Mouse (Mus musculus): Measurements from ENCODE around the gene Btrc. TPM values are rescaled to one million over a fixed set of nuclear protein-coding genes. Genes with fewer than 3 reads are reported as not detected.

Btrc gene
- polyA plus RNA-seq, 1 experiment from 2014 or later, result 48.1 TPM

GRCm38 (mm10) chr19:45516264-45516663 is 152.7 kb downstream of the Btrc start:
- H3K4me3 ChIP-seq (ENCODE audit: low read depth, low read length), result no peak overlapping the region
- no peak overlapping the region for H3K4me2 ChIP-seq (ENCODE audit: low read length)
- H3K27me3 ChIP-seq (replicated peaks; ENCODE audit: control insufficient read depth, insufficient read depth, low read length), result no peaks in the 10 kb centered on the region
- DNase-seq (ENCODE audit: low spot score) (no peak), ATAC-seq (no peak)
- 96% methylated on average over 12 of the region's 12 CpGs for WGBS
- H3K36me3 ChIP-seq (ENCODE audit: control insufficient read depth, insufficient read depth, low read length), result peaks cover 72% of the 10 kb centered on the region
- H3K27ac ChIP-seq (ENCODE audit: low read depth, low read length), result no peak overlapping the region
- no peak overlapping the region for H3K9ac ChIP-seq (ENCODE audit: low read length)
- H3K4me1 ChIP-seq (ENCODE audit: control insufficient read depth, insufficient read depth, low read length), result no peaks in the 10 kb centered on the region
- no peaks in the 10 kb centered on the region for H3K9me3 ChIP-seq (replicated peaks; ENCODE audit: control insufficient read depth, low read length)

- no peak overlapping the region for H3K27ac ChIP-seq (ENCODE audit: low read depth, low read length)
- no peaks in the 10 kb centered on the region for H3K4me1 ChIP-seq (ENCODE audit: control insufficient read depth, insufficient read depth, low read length)
- no peak overlapping the region for H3K9ac ChIP-seq (ENCODE audit: low read length)
- H3K4me2 ChIP-seq (ENCODE audit: low read length), result no peak overlapping the region
- no peaks in the 10 kb centered on the region for H3K27me3 ChIP-seq (replicated peaks; ENCODE audit: control insufficient read depth, insufficient read depth, low read length)
- no peak overlapping the region for H3K4me3 ChIP-seq (ENCODE audit: low read depth, low read length)
- 86% methylated on average over 7 of the region's 7 CpGs for WGBS
- peaks cover 51% of the 10 kb centered on the region for H3K36me3 ChIP-seq (ENCODE audit: control insufficient read depth, insufficient read depth, low read length)
- DNase-seq (ENCODE audit: low spot score), result no peak
- H3K9me3 ChIP-seq (replicated peaks; ENCODE audit: control insufficient read depth, low read length), result no peaks in the 10 kb centered on the region
- no peak for ATAC-seq
These were observed 163.8 kb downstream of the Btrc start for GRCm38 (mm10) chr19:45527382-45527781.

DNA sequence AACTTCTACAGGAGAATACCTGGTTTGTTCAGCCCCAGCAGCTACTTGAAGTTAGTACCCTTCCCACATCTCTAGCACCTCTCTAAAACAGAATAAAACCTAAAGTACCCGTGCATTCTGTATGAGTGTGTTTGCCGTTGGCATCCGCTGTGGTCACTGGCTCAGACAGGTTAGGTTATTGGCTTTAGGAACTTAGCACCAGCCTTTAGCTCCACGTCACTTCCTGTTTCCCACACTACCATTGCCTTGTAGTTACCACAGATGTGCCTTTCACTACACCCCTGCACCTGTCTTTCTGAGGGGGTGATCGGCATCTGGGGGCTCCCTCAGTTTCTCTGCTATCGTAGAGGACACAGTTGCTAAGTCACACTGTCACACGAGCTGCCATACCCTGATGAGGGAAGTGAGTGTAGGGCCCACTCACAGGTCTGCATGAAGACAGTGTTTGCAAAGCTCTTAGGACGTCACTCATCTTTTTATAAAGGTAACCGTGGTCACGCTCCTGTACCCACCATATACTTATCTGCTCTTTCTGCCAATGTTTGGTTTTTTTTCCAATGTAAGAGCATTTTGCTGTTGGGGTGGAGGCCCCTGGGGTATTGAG is 164.5 kb downstream of the Btrc start:
- H3K9me3 ChIP-seq (replicated peaks; ENCODE audit: control insufficient read depth, low read length), result no peaks in the 10 kb centered on the region
- DNase-seq (ENCODE audit: low spot score), result no peak
- H3K27ac ChIP-seq (ENCODE audit: low read depth, low read length), result no peak overlapping the region
- 96% methylated on average over 10 of the region's 10 CpGs for WGBS
- no peaks in the 10 kb centered on the region for H3K27me3 ChIP-seq (replicated peaks; ENCODE audit: control insufficient read depth, insufficient read depth, low read length)
- H3K36me3 ChIP-seq (ENCODE audit: control insufficient read depth, insufficient read depth, low read length), result peaks cover 44% of the 10 kb centered on the region
- no peak overlapping the region for H3K4me3 ChIP-seq (ENCODE audit: low read depth, low read length)
- no peak for ATAC-seq
- no peak overlapping the region for H3K4me2 ChIP-seq (ENCODE audit: low read length)
- no peaks in the 10 kb centered on the region for H3K4me1 ChIP-seq (ENCODE audit: control insufficient read depth, insufficient read depth, low read length)
- no peak overlapping the region for H3K9ac ChIP-seq (ENCODE audit: low read length)

- ATAC-seq, result no peak
- WGBS, result 91% methylated on average over 5 of the region's 5 CpGs
- H3K4me2 ChIP-seq (ENCODE audit: low read length), result no peak overlapping the region
These were observed 165.8 kb downstream of the Btrc start for GRCm38 (mm10) chr19:45529294-45529693.

DNA sequence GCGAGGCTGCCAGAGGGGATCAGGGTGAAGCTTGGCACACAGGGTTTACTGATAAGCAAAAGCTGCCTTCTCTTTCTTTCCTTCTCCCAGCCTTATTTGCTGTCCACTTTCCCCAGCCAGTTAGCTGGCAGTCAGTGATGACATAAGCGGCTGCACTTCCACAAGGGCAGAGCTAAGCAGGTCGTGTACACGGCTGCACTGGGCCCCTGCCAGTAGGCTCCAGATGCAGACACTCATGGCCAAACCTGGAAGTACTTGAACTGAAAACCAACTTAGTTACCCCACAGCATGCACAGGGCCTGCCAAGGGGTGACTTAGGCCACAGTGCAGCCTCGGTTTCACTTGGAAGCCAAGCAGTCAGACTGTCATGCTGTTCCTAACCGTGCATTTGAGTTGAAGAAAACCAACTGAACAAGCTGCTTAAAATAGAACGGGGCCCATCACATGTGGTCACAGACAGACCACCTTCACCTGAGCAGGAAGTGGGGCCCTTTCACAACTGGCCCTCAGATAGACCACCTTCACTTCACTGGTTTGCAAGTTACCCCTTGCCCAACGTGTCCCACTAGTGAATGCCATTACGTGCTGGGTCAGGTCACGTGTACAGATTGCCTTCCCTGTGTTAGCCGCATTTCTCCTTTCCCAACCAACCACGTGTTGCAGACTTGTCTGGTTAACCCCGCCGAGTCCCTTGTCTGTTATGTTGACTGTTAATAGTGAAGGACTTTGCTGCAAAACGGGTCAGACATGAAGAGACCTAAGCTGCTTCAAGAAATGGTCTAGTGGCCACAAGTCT is 166.9 kb downstream of the Btrc start:
- H3K27me3 ChIP-seq (replicated peaks; ENCODE audit: control insufficient read depth, insufficient read depth, low read length), result no peaks in the 10 kb centered on the region
- whole genome bisulfite sequencing, result 89% methylated on average over 15 of the region's 15 CpGs
- H3K4me3 ChIP-seq (ENCODE audit: low read depth, low read length), result no peak overlapping the region
- DNase-seq (ENCODE audit: low spot score) (no peak), ATAC-seq (no peak)
- H3K36me3 ChIP-seq (ENCODE audit: control insufficient read depth, insufficient read depth, low read length), result peaks cover 39% of the 10 kb centered on the region
- H3K27ac ChIP-seq (ENCODE audit: low read depth, low read length), result no peak overlapping the region
- H3K9me3 ChIP-seq (replicated peaks; ENCODE audit: control insufficient read depth, low read length), result no peaks in the 10 kb centered on the region
- H3K9ac ChIP-seq (ENCODE audit: low read length), result no peak overlapping the region
- H3K4me2 ChIP-seq (ENCODE audit: low read length), result no peak overlapping the region
- H3K4me1 ChIP-seq (ENCODE audit: control insufficient read depth, insufficient read depth, low read length), result peaks cover 3% of the 10 kb centered on the region; the same call in 1 of the 2 replicates

More at GRCm38 (mm10) chr19:45529294-45529693, 165.8 kb downstream of the Btrc start:
- H3K36me3 ChIP-seq (ENCODE audit: control insufficient read depth, insufficient read depth, low read length), result peaks cover 39% of the 10 kb centered on the region
- H3K9ac ChIP-seq (ENCODE audit: low read length), result no peak overlapping the region
- no peak for DNase-seq (ENCODE audit: low spot score)
- no peaks in the 10 kb centered on the region for H3K27me3 ChIP-seq (replicated peaks; ENCODE audit: control insufficient read depth, insufficient read depth, low read length)
- H3K27ac ChIP-seq (ENCODE audit: low read depth, low read length), result no peak overlapping the region
- no peaks in the 10 kb centered on the region for H3K9me3 ChIP-seq (replicated peaks; ENCODE audit: control insufficient read depth, low read length)
- H3K4me3 ChIP-seq (ENCODE audit: low read depth, low read length), result no peak overlapping the region
- no peaks in the 10 kb centered on the region for H3K4me1 ChIP-seq (ENCODE audit: control insufficient read depth, insufficient read depth, low read length)

GRCm38 (mm10) chr19:45531554-45531953 is 168.0 kb downstream of the Btrc start:
- no peak for ATAC-seq
- Histone ChIP-seq H3K27me3 (replicated peaks; ENCODE audit: control insufficient read depth, insufficient read depth, low read length) (no peaks in the 10 kb centered on the region), H3K36me3 (ENCODE audit: control insufficient read depth, insufficient read depth, low read length) (peaks cover 39% of the 10 kb centered on the region), H3K4me1 (ENCODE audit: control insufficient read depth, insufficient read depth, low read length) (peaks cover 3% of the 10 kb centered on the region; the same call in 1 of the 2 replicates), H3K27ac (ENCODE audit: low read depth, low read length) (no peak overlapping the region), H3K9me3 (replicated peaks; ENCODE audit: control insufficient read depth, low read length) (no peaks in the 10 kb centered on the region), H3K4me2 (ENCODE audit: low read length) (no peak overlapping the region), H3K9ac (ENCODE audit: low read length) (no peak overlapping the region), H3K4me3 (ENCODE audit: low read depth, low read length) (no peak overlapping the region)
- DNase-seq (ENCODE audit: low spot score), result no peak
- 67% methylated on average over 6 of the region's 6 CpGs for WGBS

DNA sequence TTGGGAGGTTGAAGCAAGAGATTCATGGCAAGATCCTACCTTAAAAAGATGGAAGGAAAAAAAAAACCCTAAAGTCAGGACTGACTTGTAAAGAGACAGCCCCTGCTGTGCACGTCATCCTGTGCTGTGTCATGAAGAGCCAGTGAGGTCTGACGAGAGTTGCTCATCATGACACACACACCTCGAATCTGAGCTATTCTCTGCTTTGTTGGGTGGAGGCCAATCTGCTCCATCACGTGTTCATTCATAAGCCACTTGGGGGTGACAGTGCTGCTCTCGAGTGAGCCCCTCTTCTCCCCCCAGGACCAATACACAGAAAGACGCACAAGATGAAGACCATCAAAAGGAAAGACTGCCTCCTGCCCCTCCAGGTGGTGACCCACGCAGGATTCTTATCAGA is 170.1 kb downstream of the Btrc start:
- H3K4me3 ChIP-seq (ENCODE audit: low read depth, low read length), result no peak overlapping the region

GRCm38 (mm10) chr19:45535214-45535735 is 171.7 kb downstream of the Btrc start:
- Histone ChIP-seq H3K4me2 (ENCODE audit: low read length) (no peak overlapping the region), H3K4me1 (ENCODE audit: control insufficient read depth, insufficient read depth, low read length) (peaks cover 3% of the 10 kb centered on the region; the same call in 1 of the 2 replicates), H3K9ac (ENCODE audit: low read length) (no peak overlapping the region), H3K9me3 (replicated peaks; ENCODE audit: control insufficient read depth, low read length) (no peaks in the 10 kb centered on the region), H3K4me3 (ENCODE audit: low read depth, low read length) (no peak overlapping the region), H3K36me3 (ENCODE audit: control insufficient read depth, insufficient read depth, low read length) (peaks cover 10% of the 10 kb centered on the region; the same call in 1 of the 2 replicates), H3K27ac (ENCODE audit: low read depth, low read length) (no peak overlapping the region), H3K27me3 (replicated peaks; ENCODE audit: control insufficient read depth, insufficient read depth, low read length) (no peaks in the 10 kb centered on the region)
- WGBS, result 82% methylated on average over 8 of the region's 8 CpGs
- ATAC-seq (no peak), DNase-seq (ENCODE audit: low spot score) (no peak)

More for the DNA sequence above, 170.1 kb downstream of the Btrc start:
- ATAC-seq (no peak), DNase-seq (ENCODE audit: low spot score) (no peak)
- Histone ChIP-seq H3K4me1 (ENCODE audit: control insufficient read depth, insufficient read depth, low read length) (peaks cover 3% of the 10 kb centered on the region; the same call in 1 of the 2 replicates), H3K9ac (ENCODE audit: low read length) (no peak overlapping the region), H3K9me3 (replicated peaks; ENCODE audit: control insufficient read depth, low read length) (no peaks in the 10 kb centered on the region), H3K27ac (ENCODE audit: low read depth, low read length) (no peak overlapping the region), H3K36me3 (ENCODE audit: control insufficient read depth, insufficient read depth, low read length) (peaks cover 23% of the 10 kb centered on the region), H3K4me2 (ENCODE audit: low read length) (no peak overlapping the region), H3K27me3 (replicated peaks; ENCODE audit: control insufficient read depth, insufficient read depth, low read length) (no peaks in the 10 kb centered on the region)
- WGBS, result 63% methylated on average over 7 of the region's 7 CpGs

- Histone ChIP-seq H3K9ac (ENCODE audit: low read length) (no peak overlapping the region), H3K4me2 (ENCODE audit: low read length) (no peak overlapping the region), H3K4me3 (ENCODE audit: low read depth, low read length) (no peak overlapping the region), H3K27ac (ENCODE audit: low read depth, low read length) (no peak overlapping the region), H3K9me3 (replicated peaks; ENCODE audit: control insufficient read depth, low read length) (no peaks in the 10 kb centered on the region), H3K4me1 (ENCODE audit: control insufficient read depth, insufficient read depth, low read length) (peaks cover 5% of the 10 kb centered on the region; the same call in 1 of the 2 replicates), H3K27me3 (replicated peaks; ENCODE audit: control insufficient read depth, insufficient read depth, low read length) (no peaks in the 10 kb centered on the region; the same call in 1 of the 2 replicates), H3K36me3 (ENCODE audit: control insufficient read depth, insufficient read depth, low read length) (0 out of 2 replicates have a peak, but pooled peaks cover 3% of the 10 kb centered on the region)
- ATAC-seq, result no peak
- 75% methylated on average over 6 of the region's 6 CpGs for WGBS
- no peak for DNase-seq (ENCODE audit: low spot score)
These were observed 172.4 kb downstream of the Btrc start for GRCm38 (mm10) chr19:45535929-45536328.

All from forebrain, embryonic 14.5 days (tissue).